Mouse (Mus musculus): ENCODE data around the gene Pax3.

DNA sequence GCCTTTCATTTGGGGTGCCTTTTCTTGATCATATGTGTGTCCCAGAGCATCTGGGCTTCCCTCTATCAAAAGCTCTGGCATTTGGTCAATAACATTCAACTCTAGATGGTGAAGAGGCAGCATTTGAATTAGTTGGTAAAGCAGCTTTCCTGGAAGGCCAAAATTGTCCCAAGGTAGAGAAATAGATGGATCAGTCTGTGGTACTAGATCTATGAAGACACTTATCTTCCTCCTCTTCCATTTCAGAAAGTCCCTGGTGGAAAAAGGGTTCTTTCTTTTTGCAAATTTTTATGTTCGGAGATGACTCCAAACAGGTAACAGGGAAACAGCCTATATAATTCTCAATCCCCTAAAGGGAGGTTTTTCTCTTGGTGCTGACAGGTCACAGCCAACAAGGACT is 5.6 kb downstream of the Pax3 start:
- TF ChIP-seq POLR2A (IDR thresholded peaks at IDR 0.05; ENCODE audit: insufficient read length, low read depth) (no peak), MYOD1 (IDR thresholded peaks at IDR 0.05; ENCODE audit: control insufficient read depth in 1 of 3, insufficient read length in 2 of 3, low read depth in 2 of 3) (no peak), USF1 (IDR thresholded peaks at IDR 0.05; ENCODE audit: low read depth) (no peak), CEBPB (IDR thresholded peaks at IDR 0.05; ENCODE audit: insufficient read depth, poor library complexity, severe bottlenecking) (no peak), TCF12 (IDR thresholded peaks at IDR 0.05; ENCODE audit: insufficient read depth, poor library complexity, severe bottlenecking) (no peak), SRF (IDR thresholded peaks at IDR 0.05; ENCODE audit: control insufficient read depth, insufficient read length, low read depth) (no peak), MAX (IDR thresholded peaks at IDR 0.05; ENCODE audit: low read depth) (no peak), E2F4 (IDR thresholded peaks at IDR 0.05; ENCODE audit: insufficient read depth) (no peak), POLR2AphosphoS2 (IDR thresholded peaks at IDR 0.05; ENCODE audit: insufficient read length, low read depth) (no peak)
